Mouse (Mus musculus): ENCODE data around the gene Pla2r1.
A peak's percentile ranks its signal among the peaks of the same experiment; 100 is the strongest.

The Pla2r1 gene

DNA sequence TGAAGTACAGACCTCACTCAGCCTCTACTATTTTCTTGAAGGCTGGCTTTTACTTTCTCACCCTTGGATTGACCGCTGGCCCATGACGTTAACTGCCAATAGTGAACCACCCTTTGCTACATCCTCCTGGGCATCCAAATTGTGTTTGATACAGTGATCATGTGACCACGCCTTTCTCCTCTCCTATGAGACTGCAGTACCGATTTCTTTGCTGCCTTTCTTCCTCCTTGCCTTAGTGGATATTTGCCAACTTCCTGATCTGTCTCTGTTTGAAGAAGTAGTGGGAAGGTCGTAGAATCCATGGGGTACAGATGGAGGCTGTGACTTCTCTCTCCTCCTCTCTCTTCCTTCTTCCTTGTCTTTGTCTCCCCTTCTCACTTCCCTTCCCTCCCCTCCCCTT, 147.7 kb downstream of the Pla2r1 start:
- DNase-seq (ENCODE audit: low read depth, low spot score): no peak

DNA sequence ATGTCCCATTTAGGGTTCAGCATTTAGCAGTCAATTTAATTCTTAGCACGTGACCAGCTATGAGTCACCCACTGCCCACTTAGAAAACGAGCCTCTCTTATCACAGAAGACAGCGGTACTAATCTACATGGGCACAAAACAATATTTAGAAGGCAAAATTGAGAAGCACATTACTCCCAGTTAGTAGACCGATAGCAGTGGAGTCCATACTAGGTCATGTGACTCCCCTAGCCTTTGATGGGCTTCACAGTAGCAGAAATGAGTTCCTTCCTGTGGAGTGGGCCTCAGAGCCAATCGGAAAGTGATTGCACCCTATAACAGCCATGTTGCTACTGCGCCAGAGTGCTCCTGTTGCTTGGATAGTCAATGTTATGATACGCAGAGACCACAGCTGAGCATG, 148.3 kb downstream of the Pla2r1 start:
- DNase-seq (ENCODE audit: low read depth, low spot score): no peak

DNA sequence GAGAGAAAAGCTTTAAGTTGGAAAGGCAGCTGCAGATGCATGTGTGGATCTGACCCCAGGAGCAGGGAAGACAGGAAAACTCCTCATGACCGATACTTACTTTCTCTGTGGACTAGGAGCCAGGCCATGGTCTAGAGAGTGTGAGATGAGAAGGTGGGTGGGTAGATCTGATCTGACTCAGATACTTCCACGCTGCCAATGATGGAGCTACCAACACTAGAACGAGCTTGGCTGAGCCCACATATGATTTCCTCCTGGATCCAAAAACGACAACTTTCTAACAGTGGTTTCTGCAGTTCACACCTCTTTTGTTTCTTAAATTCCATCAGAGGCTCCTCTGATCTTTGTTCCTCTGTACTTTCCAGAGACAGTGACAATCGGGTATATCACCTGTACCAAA, 151.4 kb downstream of the Pla2r1 start:
- no peak for DNase-seq (ENCODE audit: low read depth, low spot score)

DNA sequence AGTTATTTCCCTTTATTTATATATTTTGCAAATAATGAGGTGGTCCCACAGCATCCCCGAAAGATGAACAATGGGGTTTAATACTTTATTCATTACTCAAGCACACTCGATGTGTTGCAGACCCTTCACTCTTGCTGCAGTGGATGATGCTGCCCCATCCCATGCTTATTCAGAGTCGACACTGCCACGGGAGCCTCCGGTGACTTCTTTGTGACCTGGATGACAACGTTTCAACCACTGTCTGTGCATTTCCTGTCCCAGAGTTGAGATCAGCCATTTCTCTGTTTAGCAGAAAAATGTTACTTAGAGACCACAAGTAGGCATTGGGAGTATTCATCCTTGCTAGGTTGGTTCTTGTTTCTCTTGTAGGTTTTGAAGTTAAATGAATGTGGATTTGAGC, 159.3 kb downstream of the Pla2r1 start:
- no peak for DNase-seq (ENCODE audit: low read depth, low spot score)

DNA sequence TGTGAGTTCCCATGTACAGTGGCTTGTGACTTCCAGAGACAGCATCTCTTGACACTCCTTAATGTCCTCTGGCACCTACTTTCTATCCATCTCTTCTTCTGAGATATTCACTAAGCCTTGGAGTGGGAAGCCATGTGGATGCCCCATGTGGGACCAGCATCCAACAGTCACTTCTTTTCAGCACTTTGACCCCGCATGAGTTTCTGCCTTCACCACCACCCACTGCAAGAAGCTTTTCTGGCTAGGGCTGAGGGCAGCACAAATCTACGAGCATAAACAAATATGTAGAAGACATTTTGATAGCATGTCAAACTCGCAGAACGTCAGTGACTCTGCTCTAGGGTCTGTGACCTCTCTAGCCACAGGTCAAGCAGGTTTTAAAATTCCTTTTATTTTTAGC, 160.8 kb downstream of the Pla2r1 start:
- no peak for DNase-seq (ENCODE audit: low read depth, low spot score)

DNA sequence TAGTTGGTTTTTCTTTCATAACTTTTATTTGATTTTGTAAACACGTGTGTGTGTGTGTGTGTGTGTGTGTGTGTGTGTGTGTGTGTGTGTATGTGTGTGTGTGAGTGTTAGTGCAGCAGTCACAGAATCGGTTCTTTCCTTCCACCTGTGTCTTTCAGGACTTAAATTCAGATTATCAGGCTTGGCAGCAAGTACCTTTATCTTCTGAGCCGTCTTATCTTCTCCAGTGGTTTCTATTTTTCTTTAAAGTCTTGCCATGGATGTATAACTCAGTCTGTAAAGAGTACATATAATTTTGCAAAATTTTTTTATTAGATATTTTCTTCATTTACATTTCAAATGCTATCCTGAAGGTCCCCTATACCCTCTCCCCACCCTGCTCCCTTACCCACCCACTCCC, 165.7 kb downstream of the Pla2r1 start:
- no peak for DNase-seq (ENCODE audit: low read depth, low spot score)

DNA sequence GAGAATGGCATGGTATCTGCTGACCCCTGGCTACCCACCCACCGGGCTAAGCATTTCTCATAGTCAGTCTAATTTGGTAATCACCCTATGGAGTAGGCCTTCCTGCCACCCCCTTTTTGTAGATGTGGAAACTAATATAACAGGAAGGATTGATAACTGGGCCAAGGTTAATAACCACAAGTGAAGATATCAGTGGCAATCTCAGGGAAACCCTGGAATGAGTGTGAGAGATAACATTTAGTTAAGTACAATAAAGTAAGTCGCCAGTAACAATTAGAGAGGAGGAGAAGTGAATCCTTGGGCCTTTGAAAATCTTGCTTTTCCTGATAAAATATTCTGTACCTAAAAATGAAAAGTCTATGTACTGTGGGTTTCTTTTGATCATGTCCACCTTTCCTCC, 166.3 kb downstream of the Pla2r1 start:
- no peak for DNase-seq (ENCODE audit: low read depth, low spot score)

DNA sequence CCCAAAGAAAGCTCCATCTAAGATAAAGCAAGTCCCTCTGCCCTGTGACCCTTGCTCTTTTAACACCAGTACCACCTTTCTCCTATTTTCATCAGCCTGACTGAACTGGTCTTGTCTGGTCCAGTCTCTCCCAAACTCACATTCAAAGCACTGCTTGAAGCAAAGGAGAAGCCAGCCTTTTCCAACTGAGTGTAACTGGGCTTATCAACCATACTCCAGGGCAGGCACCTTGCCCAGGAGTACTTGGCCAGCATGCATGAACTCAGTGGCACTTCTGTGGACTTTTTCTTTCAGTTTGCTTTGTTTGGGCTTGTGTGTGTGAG, 168.4 kb downstream of the Pla2r1 start:
- no peak for DNase-seq (ENCODE audit: low read depth, low spot score)

DNA sequence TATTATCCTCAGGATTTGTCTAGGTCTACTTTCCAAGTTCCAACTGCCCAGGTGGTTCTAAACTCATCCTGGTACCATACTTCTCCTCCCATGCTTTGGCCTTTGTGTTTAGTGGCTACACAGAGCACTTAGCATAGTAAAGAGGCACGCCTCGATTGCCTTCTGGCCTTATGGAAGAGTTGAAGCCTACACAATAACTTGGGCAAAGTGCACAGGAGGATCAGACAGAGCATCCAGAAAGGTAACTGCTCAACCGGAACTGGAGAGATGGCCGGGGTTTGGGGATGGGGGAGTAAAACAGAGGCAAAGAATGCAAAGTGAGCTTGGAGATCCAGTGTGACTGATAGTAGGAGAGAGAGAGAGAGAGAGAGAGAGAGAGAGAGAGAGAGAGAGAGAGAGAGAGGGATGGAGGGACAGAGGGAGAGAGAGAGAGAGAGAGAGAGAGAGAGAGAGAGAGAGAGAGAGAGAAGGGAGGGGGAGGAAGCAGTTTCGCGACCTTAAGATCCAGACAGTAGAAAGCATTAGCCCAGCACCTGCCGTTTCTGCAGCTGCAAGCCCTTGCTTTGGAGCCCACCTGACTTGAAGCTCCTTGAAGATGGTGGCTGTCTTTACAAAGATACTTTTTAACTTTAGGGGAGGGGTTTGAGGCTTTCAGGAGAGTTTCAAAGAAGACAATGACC, 168.9 kb downstream of the Pla2r1 start:
- no peak for DNase-seq (ENCODE audit: low read depth, low spot score)

DNA sequence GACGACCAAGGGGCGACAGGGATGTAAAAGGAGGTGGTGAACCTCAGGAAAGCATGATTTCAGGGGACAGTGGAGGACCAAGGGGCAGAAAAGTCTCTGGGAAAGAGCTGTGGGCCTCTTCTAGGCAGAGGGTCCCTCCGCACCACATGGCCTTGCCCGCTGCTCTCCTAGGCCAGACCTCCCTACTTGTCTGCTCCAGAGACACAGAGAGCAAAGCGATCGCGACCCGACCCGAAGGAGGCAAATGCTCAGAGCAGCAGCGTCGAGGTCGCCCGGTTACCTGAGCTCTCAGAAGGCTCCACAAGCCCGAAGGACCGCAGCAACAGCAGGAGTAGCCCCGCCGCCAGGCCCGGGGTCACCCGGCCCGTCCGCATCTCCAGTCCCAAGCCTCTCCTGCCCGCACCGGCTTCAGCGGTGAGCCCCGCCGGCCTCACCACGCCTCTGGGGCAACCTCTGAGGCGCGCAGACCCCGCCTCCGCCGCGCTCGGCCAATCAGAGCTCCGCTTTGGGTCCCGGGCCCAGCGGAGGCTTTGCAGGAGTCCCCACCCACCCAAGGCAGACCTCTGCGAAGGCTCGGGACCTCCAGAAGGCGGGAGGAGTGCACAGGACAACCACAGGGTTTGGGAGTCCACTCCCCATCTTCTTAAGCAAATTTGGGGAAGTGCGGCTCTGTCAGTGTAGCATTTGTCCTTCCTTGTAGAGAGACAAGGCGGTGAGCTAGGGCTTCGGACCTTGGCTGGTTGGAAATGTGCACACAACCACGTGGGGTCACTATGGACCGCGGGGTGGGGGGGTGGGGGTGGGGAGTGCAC, 170.0 kb downstream of the Pla2r1 start, which contains the start of gene Ly75:
TSS of gene Ly75 (minus strand) at position 446 of the 812 bp plus-strand sequence.
- DNase-seq (ENCODE audit: low read depth, low spot score): peak; percentile 57

DNA sequence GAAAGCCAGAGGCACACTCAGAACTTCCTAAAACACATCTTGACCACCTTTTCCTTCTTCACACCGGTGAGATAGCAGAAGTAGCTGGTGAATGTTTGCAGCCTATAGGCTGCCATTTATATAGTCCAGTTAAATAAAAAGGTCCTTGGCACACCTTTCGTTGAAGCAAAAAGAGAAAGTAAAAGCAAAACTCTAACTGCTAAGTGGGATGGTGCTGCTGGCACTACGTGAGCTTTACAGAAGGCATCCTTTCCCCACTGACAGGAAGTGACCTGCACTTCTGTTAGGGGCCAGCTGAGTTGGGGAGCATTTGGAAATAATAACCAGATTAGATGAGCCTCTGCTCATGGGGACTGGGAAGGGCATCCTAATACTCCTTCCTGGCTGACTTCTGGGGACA, 170.8 kb downstream of the Pla2r1 start:
- DNase-seq (ENCODE audit: low read depth, low spot score): no peak

DNA sequence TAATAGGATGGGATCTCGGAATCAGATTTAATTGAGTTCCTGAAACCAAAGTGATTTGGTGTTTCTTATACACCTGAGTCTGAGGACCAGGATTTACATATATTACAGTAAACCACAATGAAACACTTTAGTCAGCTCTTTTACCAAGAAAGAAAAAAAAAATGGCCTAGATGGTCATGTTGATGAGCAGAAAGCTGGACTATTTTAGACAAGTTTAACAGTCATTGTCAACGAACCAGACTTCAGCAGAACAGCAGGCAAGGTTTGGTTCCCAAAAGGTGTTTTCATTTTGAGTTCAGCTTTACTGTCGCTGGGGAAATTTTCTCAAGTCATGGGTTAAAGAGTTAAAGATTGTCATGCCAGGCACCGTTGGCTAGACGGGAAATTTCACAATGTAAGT, 175.8 kb downstream of the Pla2r1 start:
- DNase-seq (ENCODE audit: low read depth, low spot score): no peak

DNA sequence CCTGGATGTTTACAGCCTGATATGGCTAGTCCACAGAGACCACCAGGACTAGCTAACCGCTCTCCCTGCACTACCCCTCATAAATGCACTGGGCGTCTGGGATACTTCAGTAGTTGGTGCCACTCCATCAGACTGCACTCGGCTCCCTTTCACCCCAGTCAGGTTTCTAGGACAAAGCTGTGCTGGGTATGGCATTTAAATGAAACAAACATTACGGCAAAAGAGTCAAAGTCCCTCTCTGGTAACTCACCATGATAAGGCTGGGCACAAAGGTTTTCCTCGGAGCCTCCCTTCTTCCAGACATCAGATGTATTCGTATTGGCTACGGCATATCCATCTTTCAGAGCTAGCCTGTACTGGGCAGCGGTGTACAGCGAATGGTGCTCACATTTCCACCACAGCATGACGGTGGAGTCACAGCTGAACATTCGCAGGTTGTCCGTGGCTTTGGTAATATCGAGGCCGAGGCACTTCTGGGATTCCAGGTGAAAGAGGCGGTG, 177.4 kb downstream of the Pla2r1 start:
- DNase-seq (ENCODE audit: low read depth, low spot score): no peak

DNA sequence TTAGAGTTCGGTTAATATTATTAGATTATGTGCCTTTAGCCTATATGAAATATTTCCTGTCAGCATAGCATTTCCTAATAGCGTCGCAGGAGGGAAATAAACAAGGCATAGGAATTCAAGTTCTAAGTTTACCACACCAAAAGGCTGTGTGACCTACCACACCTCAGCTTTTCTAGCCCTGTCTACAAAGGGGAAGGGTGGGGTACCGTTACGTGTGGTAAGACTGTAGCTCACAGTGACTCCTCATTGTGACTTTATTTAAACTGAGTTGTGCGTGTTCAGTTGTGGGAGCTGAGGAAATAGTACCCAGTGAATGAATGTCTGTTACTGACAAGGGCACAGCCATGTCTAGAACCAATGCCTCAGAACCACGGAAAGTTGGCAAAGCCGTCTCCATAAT, 178.0 kb downstream of the Pla2r1 start:
- no peak for DNase-seq (ENCODE audit: low read depth, low spot score)

DNA sequence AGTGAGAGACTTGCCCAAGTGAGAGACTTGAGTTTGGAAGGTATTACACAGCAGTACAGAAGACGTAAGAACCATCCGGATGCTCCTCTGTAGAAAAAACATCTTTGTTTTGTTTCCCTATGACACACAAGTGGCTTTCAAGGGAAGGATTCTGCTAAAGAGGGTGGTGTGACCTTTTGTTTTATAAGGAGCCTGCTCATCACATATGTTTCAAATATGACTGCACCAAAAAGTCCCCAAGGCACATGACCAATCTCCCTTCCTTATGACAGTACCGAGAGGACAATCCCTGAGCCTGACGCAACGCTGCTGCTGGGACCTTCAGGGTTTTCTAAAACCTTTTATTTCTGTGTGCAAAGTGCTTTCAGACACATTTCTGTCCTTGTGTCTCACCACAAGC, 182.9 kb downstream of the Pla2r1 start:
- no peak for DNase-seq (ENCODE audit: low read depth, low spot score)

DNA sequence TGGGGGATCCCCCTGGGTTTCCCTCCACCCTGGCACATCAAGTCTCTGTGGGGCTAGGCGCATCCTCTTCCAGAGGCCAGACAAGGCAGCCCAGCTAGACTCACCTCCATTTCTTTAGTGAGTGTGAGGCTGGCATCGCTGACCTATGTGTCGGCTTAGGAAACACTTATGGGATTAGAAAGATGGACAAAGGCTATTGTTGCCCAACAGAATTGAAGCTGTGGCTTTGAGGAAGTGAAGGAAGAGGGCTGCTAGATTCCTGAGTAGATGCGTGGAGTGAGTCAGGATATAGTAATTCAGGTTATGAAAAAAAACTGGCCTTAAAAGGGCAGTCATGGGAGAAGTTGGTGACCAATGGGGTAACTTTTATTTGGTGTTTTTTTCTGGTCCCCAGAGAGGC, 183.7 kb downstream of the Pla2r1 start:
- no peak for DNase-seq (ENCODE audit: low read depth, low spot score)

DNA sequence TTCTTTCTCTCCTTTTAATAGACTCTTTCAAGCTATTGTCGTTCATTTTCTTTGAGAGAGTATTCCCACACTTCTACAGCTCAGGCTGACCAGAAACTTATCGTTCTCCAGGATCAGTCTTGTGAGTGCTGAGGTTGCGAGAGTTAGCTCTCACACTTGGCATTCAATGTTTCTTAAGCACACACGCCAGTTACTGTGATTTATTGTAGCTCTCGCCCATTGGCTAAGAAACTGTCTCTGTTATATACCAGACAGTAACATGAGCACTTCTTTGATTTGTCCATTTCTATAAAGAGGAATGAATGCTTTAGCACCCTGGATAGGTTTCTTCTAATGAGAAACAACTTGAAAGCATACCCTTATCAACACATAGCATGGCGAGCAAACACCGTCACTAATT, 185.2 kb downstream of the Pla2r1 start:
- DNase-seq (ENCODE audit: low read depth, low spot score): no peak

All from retina, postnatal 7 days (tissue).